Mouse (Mus musculus) kidney, adult 10 weeks (tissue): ENCODE data around the gene Zc3hav1. TPM values are rescaled to one million over a fixed set of nuclear protein-coding genes. Genes with fewer than 3 reads are reported as not detected.

Source experiments
- polyA plus RNA-seq: library from polyadenylated mRNA; stranded (reverse); fragments of 350-450 nt; fragmentation: Illumina TruSeq; extraction: RNeasy Lipid Tissue Mini Kit (QIAGEN cat#74804); gene quantifications from one replicate; pipeline ENCODE4 v1.2.3, GENCODE M21; 2014; ENCODE audit warnings: low read depth, low replicate concordance

The Zc3hav1 gene
- 20.2 TPM for polyA plus RNA-seq

GRCm38 (mm10) chr6:38353811-38354722, at the start of gene Zc3hav1:
Gene Zc3hav1 (minus strand): TSS chr6:38354603.

GRCm38 (mm10) chr6:38381129-38381771, 26.8 kb upstream of the Zc3hav1 start, which contains the start of gene Ttc26:
Gene Ttc26 (plus strand): TSS chr6:38381469.

GRCm38 (mm10) chr6:38298761-38299401, 55.5 kb downstream of the Zc3hav1 start, which contains the start of gene Zc3hav1l:
Gene Zc3hav1l (minus strand): TSS chr6:38299259.

Other genes with a start within 250 kb of the Zc3hav1 start
- gene Tmem213, start 245.3 kb downstream of the Zc3hav1 start, polyA plus RNA-seq: 2.7 TPM
- gene Atp6v0a4, start 230.0 kb downstream of the Zc3hav1 start, polyA plus RNA-seq: 215 TPM
- gene D630045J12Rik, start 100.6 kb downstream of the Zc3hav1 start, polyA plus RNA-seq: 24.4 TPM
- gene Zc3hav1l, start 55.3 kb downstream of the Zc3hav1 start, polyA plus RNA-seq: 2.1 TPM
- gene Ttc26, start 26.9 kb upstream of the Zc3hav1 start, polyA plus RNA-seq: 11.8 TPM
- 23.2 TPM for gene Ubn2, start 79.3 kb upstream of the Zc3hav1 start, polyA plus RNA-seq
- 3.6 TPM for gene Fmc1, start 178.9 kb upstream of the Zc3hav1 start, polyA plus RNA-seq
- gene Luc7l2, start 196.7 kb upstream of the Zc3hav1 start, polyA plus RNA-seq: 197 TPM